Mouse (Mus musculus) heart, postnatal 0 days (tissue): ENCODE results near the gene Hist1h2bf.

Source experiments
- CTCF ChIP-seq: IDR thresholded peaks from 2 replicates; pipeline ENCODE4 v1.5.1; 2016; ENCODE audit warnings: antibody characterized with exemption, control low read depth, low read depth
- EP300 ChIP-seq: IDR thresholded peaks from 2 replicates; pipeline ENCODE4 v1.6.1; 2016; ENCODE audit warnings: antibody characterized with exemption, low read depth

DNA sequence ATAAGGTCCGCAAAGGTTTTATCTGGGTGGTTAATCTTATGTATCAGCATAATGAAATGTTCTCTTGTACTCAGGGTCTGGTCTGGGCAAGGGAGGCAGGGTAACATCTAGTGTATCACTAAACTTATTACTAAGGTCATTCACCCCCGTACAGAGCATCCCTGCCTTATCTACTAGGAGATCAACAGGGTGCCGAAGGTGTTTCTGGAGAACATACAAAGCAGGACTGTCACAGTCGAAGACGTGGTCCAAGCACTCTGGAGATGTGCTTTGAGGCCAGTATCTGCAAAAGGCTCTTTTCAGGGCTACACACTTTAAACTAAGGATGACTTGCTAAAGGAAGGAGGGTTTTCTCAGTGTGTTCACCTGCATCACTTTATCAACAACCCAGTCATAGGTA is 27.3 kb downstream of the Hist1h2bf start:
- TF ChIP-seq CTCF = no peak
- no peak for TF ChIP-seq EP300
